Mouse (Mus musculus): ENCODE results near the gene Mapkapk2.
"Not testable (repeated sequence)": the region's sequence is repeated elsewhere in the genome, so short reads cannot be mapped to it uniquely, and the experiment has no call there.

Mapkapk2 gene

GRCm38 (mm10) chr1:131049361-131049806, 48.2 kb downstream of the Mapkapk2 start:
- no peak for DNase-seq (ENCODE audit: low spot score in 2 of 2)

GRCm38 (mm10) chr1:131048946-131049345, 48.7 kb downstream of the Mapkapk2 start:
- no peak for DNase-seq (ENCODE audit: low spot score in 2 of 2)

- no peak for DNase-seq (ENCODE audit: low spot score in 2 of 2)
Measured at GRCm38 (mm10) chr1:131048121-131048863, 49.3 kb downstream of the Mapkapk2 start.

GRCm38 (mm10) chr1:131046607-131047006, 51.0 kb downstream of the Mapkapk2 start:
- DNase-seq (ENCODE audit: low spot score in 2 of 2), result no peak

- DNase-seq (ENCODE audit: low spot score in 2 of 2), result no peak
Measured at GRCm38 (mm10) chr1:131045723-131046355, 51.8 kb downstream of the Mapkapk2 start.

GRCm38 (mm10) chr1:131043636-131044035, 54.0 kb downstream of the Mapkapk2 start:
- no peak for DNase-seq (ENCODE audit: low spot score in 2 of 2)

- DNase-seq (ENCODE audit: low spot score in 2 of 2), result no peak
Measured at GRCm38 (mm10) chr1:131042721-131043120, 54.9 kb downstream of the Mapkapk2 start.

GRCm38 (mm10) chr1:131042263-131042662, 55.4 kb downstream of the Mapkapk2 start:
- DNase-seq (ENCODE audit: low spot score in 2 of 2), result no peak

GRCm38 (mm10) chr1:131039479-131039878, 58.1 kb downstream of the Mapkapk2 start:
- DNase-seq (ENCODE audit: low spot score in 2 of 2), result no peak

GRCm38 (mm10) chr1:131038415-131039017, 59.1 kb downstream of the Mapkapk2 start:
- DNase-seq (ENCODE audit: low spot score in 2 of 2), result no peak

GRCm38 (mm10) chr1:131038001-131038400, 59.6 kb downstream of the Mapkapk2 start:
- no peak for DNase-seq (ENCODE audit: low spot score in 2 of 2)

- no peak for DNase-seq (ENCODE audit: low spot score in 2 of 2)
Measured at GRCm38 (mm10) chr1:131031267-131031666, 66.4 kb downstream of the Mapkapk2 start.

GRCm38 (mm10) chr1:131030261-131030660, 67.4 kb downstream of the Mapkapk2 start:
- no peak for DNase-seq (ENCODE audit: low spot score in 2 of 2)

GRCm38 (mm10) chr1:131029215-131029614, 68.4 kb downstream of the Mapkapk2 start:
- DNase-seq (ENCODE audit: low spot score in 2 of 2), result no peak

- no peak for DNase-seq (ENCODE audit: low spot score in 2 of 2)
Measured at GRCm38 (mm10) chr1:131025843-131026190, 71.8 kb downstream of the Mapkapk2 start.

GRCm38 (mm10) chr1:131024900-131025842, 72.5 kb downstream of the Mapkapk2 start:
- DNase-seq (ENCODE audit: low spot score in 2 of 2), result no peak

- not testable (repeated sequence) for DNase-seq (ENCODE audit: low spot score in 2 of 2)
Measured at GRCm38 (mm10) chr1:131023250-131023858, 74.3 kb downstream of the Mapkapk2 start.

- no peak for DNase-seq (ENCODE audit: low spot score in 2 of 2)
Measured at GRCm38 (mm10) chr1:131022591-131023249, 74.9 kb downstream of the Mapkapk2 start.

GRCm38 (mm10) chr1:131021900-131022590, 75.6 kb downstream of the Mapkapk2 start:
- no peak for DNase-seq (ENCODE audit: low spot score in 2 of 2)

- DNase-seq (ENCODE audit: low spot score in 2 of 2), result no peak
Measured at GRCm38 (mm10) chr1:131021438-131021837, 76.2 kb downstream of the Mapkapk2 start.

Data from spleen, postnatal 4 days (tissue).